Comparison of ENCODE assay signal across 17 mouse cellular contexts in the genomic region with DNA sequence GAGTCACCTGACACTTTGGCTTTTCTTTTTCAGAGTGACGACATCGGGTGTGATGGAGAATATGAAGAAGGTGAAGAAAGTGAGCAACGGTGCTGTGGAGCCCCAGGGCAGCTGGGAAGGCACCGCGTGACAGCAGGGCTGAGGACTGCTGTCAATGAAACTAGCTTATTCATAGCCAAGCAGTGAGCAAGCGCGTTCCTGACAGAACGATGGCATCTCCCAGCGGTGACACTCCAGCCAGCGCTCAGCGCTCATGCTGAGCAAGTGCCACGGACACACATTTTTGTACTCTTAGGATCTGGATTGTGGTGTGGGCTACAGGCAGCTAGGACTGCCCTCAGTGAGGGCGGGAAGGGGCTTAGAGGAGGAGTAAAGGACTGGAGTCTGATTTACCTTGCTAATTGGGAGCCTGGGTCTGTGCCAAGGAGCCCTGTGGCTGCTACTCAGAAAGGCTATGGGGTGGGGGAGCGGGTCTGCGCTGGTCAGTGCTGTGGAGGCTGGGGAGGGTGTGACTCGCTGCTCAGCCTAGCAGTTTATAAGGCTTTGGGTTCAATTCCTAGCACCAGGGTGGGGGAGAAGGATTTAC. TPM values are rescaled to one million over a fixed set of nuclear protein-coding genes. Genes with fewer than 3 reads are reported as not detected.
A peak's percentile ranks its signal among the peaks of the same experiment; 100 is the strongest.
DNase-seq lines count a peak whose midpoint lies in the region; ATAC-seq and TF ChIP-seq lines count a peak whose summit lies in the region.
"Had no signal": no experiment of that assay in that cellular context is flagged by ENCODE, and none has a peak within 500 bp of the region (broad histone marks: within the 10 kb centered on the region; RNA-seq: fewer than 3 reads in every experiment).

No protein-coding gene starts in this region.

- 0 out of 2 replicates have a peak, but pooled peaks have one; percentile 23 for ATAC-seq in hindbrain, embryonic 15.5 days (ENCODE audit: low FRiP score, low read depth)
- no peak for ATAC-seq in hindbrain, embryonic 13.5 days (ENCODE audit: low FRiP score)
- ATAC-seq in midbrain, postnatal 0 days (ENCODE audit: low FRiP score), result no peak; the same call in 1 of the 2 replicates
- ATAC-seq: lung, postnatal 0 days; Patski had no signal

- DNase-seq in cerebellum, postnatal 10 days, result peak; percentile 45 to 49
- DNase-seq in cerebellum, adult 11-12 months, result no peak
- DNase-seq in right cerebral cortex, postnatal 4 days, result peak; percentile 43
- no peak for DNase-seq in right cerebral cortex, postnatal 25 days
- peak; percentile 31 for DNase-seq in midbrain, postnatal 0 days (ENCODE audit: low spot score)
- no peak for DNase-seq in lung, adult 2 months
- DNase-seq: adrenal gland, adult 2 months; cerebellum, postnatal 36 days had no signal

- TF ChIP-seq CTCF in midbrain, postnatal 0 days (IDR thresholded peaks at IDR 0.05), result no peak
- no peak for TF ChIP-seq CTCF in lung, adult 2 months (IDR thresholded peaks at IDR 0.05; ENCODE audit: insufficient read depth, low read length)

- no peak overlapping the region for H3K4me2 ChIP-seq in hindbrain, embryonic 15.5 days
- H3K4me2 ChIP-seq in hindbrain, embryonic 13.5 days, result no peak overlapping the region
- no peak overlapping the region for H3K4me2 ChIP-seq in midbrain, postnatal 0 days (ENCODE audit: low read depth, low read length, poor library complexity, severe bottlenecking)
- H3K4me2 ChIP-seq: embryonic facial prominence, embryonic 13.5 days; kidney, embryonic 15.5 days; liver, embryonic 11.5 days; neural tube, embryonic 12.5 days had no signal

- H3K4me1 ChIP-seq in hindbrain, embryonic 15.5 days (replicated peaks), result peaks cover 15% of the 10 kb centered on the region
- peaks cover 22% of the 10 kb centered on the region for H3K4me1 ChIP-seq in hindbrain, embryonic 13.5 days (replicated peaks)
- no peaks in the 10 kb centered on the region for H3K4me1 ChIP-seq in midbrain, postnatal 0 days (ENCODE audit: insufficient read depth, low read length)
- H3K4me1 ChIP-seq in lung, adult 2 months (ENCODE audit: control insufficient read depth, insufficient read depth, low read length), result no peaks in the 10 kb centered on the region

- TF ChIP-seq POLR2A in lung, adult 2 months (IDR thresholded peaks at IDR 0.05; ENCODE audit: borderline replicate concordance, extremely low read depth, low read depth, low read length), result no peak

- H3K4me3 ChIP-seq in hindbrain, embryonic 15.5 days, result no peak overlapping the region
- H3K4me3 ChIP-seq in hindbrain, embryonic 13.5 days, result no peak overlapping the region
- H3K4me3 ChIP-seq in midbrain, postnatal 0 days (ENCODE audit: low read depth, low read length), result no peak overlapping the region
- no peak overlapping the region for H3K4me3 ChIP-seq in lung, adult 2 months (replicated peaks; ENCODE audit: extremely low read depth, low read depth, low read length)
- H3K4me3 ChIP-seq: embryonic facial prominence, embryonic 13.5 days; kidney, embryonic 15.5 days; neural tube, embryonic 12.5 days had no signal

- peaks cover 27% of the 10 kb centered on the region for H3K36me3 ChIP-seq in hindbrain, embryonic 15.5 days
- peaks cover 80% of the 10 kb centered on the region for H3K36me3 ChIP-seq in hindbrain, embryonic 13.5 days
- peaks cover 32% of the 10 kb centered on the region for H3K36me3 ChIP-seq in midbrain, postnatal 0 days (ENCODE audit: insufficient read depth, low read length)

- H3K27me3 ChIP-seq in hindbrain, embryonic 15.5 days, result no peaks in the 10 kb centered on the region
- no peaks in the 10 kb centered on the region for H3K27me3 ChIP-seq in hindbrain, embryonic 13.5 days
- H3K27me3 ChIP-seq in midbrain, postnatal 0 days (ENCODE audit: insufficient read depth, low read length), result no peaks in the 10 kb centered on the region
- H3K27me3 ChIP-seq: CH12.LX; embryonic facial prominence, embryonic 13.5 days; kidney, embryonic 15.5 days; neural tube, embryonic 12.5 days; Patski had no signal

- no peak overlapping the region for H3K27ac ChIP-seq in hindbrain, embryonic 15.5 days (replicated peaks)
- no peak overlapping the region; the same call in 1 of the 2 replicates for H3K27ac ChIP-seq in hindbrain, embryonic 13.5 days
- no peak overlapping the region for H3K27ac ChIP-seq in midbrain, postnatal 0 days (ENCODE audit: low read depth, low read length)
- H3K27ac ChIP-seq: embryonic facial prominence, embryonic 13.5 days; kidney, embryonic 15.5 days; neural tube, embryonic 12.5 days had no signal

- no peak overlapping the region for H3K9ac ChIP-seq in hindbrain, embryonic 15.5 days
- H3K9ac ChIP-seq in hindbrain, embryonic 13.5 days, result no peak overlapping the region
- no peak overlapping the region for H3K9ac ChIP-seq in midbrain, postnatal 0 days (replicated peaks; ENCODE audit: low read length, poor library complexity, severe bottlenecking)
- H3K9ac ChIP-seq: embryonic facial prominence, embryonic 13.5 days; kidney, embryonic 15.5 days; neural tube, embryonic 12.5 days had no signal

- no peaks in the 10 kb centered on the region for H3K9me3 ChIP-seq in hindbrain, embryonic 15.5 days
- H3K9me3 ChIP-seq in hindbrain, embryonic 13.5 days, result no peaks in the 10 kb centered on the region
- H3K9me3 ChIP-seq in midbrain, postnatal 0 days (ENCODE audit: low read length), result no peaks in the 10 kb centered on the region
- H3K9me3 ChIP-seq: embryonic facial prominence, embryonic 13.5 days; kidney, embryonic 15.5 days; neural tube, embryonic 12.5 days had no signal

- WGBS in hindbrain, embryonic 15.5 days, result 56% methylated on average over 16 of the region's 16 CpGs
- 68% methylated on average over 16 of the region's 16 CpGs for WGBS in hindbrain, embryonic 13.5 days
- WGBS in midbrain, postnatal 0 days, result 54% methylated on average over 16 of the region's 16 CpGs
- WGBS in lung, adult 2 months, result 86% methylated on average over 16 of the region's 16 CpGs

RNA-seq across cellular contexts. Expression of a gene that starts 31.3 kb away (rescaled TPM):
- 168 and 183 TPM in 2 replicates for polyA plus RNA-seq in hindbrain, embryonic 15.5 days (2015; fragmentation: Nextera tagmentation; extraction: Ambion mirVana)
- 144 and 150 TPM in 2 replicates for polyA plus RNA-seq in hindbrain, embryonic 13.5 days (2015; fragmentation: Nextera tagmentation; extraction: Ambion mirVana)
- total RNA-seq in midbrain, postnatal 0 days (2014; rRNA removed), result 190 and 202 TPM in 2 replicates
- 181 and 183 TPM in 2 replicates for polyA plus RNA-seq in midbrain, postnatal 0 days (2015; fragmentation: Nextera tagmentation; extraction: Ambion mirVana)
- 2.2 and 2.5 TPM in 2 replicates for polyA plus RNA-seq in lung, adult 2 months (2012; rRNA removed)

Comparison
In these comparisons a context has a peak if more than half of its experiments do, and no peak if none do; other contexts are left out.
1. DNase-seq: peak in cerebellum, postnatal 10 days (2 of 2), right cerebral cortex, postnatal 4 days (single experiment) and midbrain, postnatal 0 days (single experiment); none in cerebellum, adult 11-12 months (single experiment), right cerebral cortex, postnatal 25 days (single experiment) and lung, adult 2 months (single experiment).
2. RNA of a gene that starts 31.3 kb away (polyA plus RNA-seq): 168 to 183 TPM in hindbrain, embryonic 15.5 days, 181 to 183 TPM in midbrain, postnatal 0 days and 144 to 150 TPM in hindbrain, embryonic 13.5 days; 2.2 to 2.5 TPM in lung, adult 2 months; every median in the first group is over 10 times any median in the second.